Mouse (Mus musculus) monocyte, adult 2 months (primary cell): ENCODE measurements around the gene Zfy1.
"Not testable (repeated sequence)": the region's sequence is repeated elsewhere in the genome, so short reads cannot be mapped to it uniquely, and the experiment has no call there.

ENCODE experiments used
- DNase-seq, 2 experiments: peaks; one replicate each; pipeline ENCODE4 v3.0.0; 2022; ENCODE audit warnings: low spot score in 2 of 2, low read depth in 1 of 2

The Zfy1 gene

GRCm38 (mm10) chrY:797309-797708, at the start of gene Zfy1:
Zfy1 (minus strand) TSS chrY:797409.
- not testable (repeated sequence) for DNase-seq

GRCm38 (mm10) chrY:818396-818795, 21.2 kb upstream of the Zfy1 start, which contains the start of gene Uba1y:
Uba1y (plus strand) TSS chrY:818649.
- no peak for DNase-seq

- DNase-seq, result no peak
Observed at GRCm38 (mm10) chrY:808991-809661, 11.9 kb upstream of the Zfy1 start.
